Mouse (Mus musculus): Measurements from ENCODE around the gene Rfx4.

DNA sequence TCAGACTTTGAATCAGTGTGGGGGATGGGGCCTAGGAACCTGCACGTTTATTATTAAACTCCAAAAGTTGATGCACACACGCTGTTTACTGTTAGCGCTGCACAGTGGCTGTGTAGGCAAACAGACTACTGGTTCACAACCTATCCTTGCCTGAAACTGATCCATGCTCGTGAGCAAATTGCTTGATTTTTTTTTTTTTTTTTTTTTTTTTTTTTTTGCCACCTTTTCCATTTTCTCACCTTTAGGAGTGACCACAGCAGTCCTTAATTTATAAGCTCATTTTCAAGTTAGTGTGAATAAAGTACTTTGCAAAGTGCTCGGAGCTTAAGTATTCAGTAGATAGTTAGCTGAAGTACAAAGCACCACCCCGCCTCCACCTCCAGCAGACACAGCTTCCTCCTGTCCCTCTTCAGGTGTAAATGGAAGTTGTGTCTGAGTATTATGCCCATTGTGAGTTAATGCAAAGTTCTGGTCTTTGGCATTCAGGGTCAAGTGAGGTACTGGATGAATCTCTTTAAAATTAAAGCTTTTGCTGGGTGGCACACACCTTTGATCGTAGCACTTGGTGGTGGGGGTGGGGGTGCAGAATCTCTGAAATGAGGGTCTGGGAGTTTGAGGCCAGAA lies 83.1 kb downstream of the Rfx4 start:
- TF ChIP-seq POLR2A (IDR thresholded peaks at IDR 0.05; ENCODE audit: borderline replicate concordance, control insufficient read depth, low read depth, low read length) (no peak), CTCF (IDR thresholded peaks at IDR 0.05; ENCODE audit: control insufficient read depth, insufficient read depth, low read length) (no peak)

Measured in bone marrow, adult 2 months (tissue).